In the genomic region with DNA sequence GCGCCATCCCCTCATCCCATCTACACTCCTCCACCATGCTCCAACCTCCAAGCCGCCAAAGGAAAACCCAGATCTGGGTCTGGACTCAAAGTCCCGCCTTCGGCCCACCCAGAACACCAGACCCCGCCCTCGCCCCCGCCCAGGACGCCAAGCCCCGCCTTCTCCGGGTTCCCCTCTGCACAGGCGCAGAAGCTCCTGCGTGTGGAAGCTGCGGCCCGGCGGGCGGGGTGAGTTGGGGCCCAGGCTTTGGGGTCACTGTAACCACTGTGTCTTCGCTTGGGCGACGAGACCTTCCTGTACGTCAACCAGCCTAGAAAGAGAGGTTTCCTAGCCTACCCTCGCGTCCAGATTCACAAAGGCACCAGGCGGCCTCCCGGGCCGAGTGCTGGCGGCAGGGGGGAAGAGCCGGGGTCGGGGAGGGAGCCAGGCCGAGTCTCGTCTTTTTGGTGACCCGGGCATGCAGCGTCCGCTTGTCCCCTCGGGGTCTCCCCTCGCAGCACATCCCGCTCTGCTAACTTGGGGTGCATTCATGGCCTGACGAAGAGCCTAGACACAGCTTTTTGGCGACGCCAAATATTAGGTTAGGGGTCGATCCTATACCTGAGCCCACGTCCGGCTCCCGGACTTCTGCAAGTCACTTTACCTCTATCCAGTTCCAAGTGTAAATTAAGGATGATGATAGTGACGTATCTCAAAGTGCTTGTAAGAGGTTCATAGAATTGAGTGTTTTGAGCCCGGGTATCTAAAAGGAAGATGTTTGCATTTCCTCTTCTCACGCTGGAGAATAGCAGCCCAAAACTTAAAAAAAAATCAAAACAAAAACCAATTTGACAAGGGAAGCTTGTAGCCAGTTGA, we compare ENCODE assay signal across 8 mouse cellular contexts. TPM values are rescaled to one million over a fixed set of nuclear protein-coding genes. Genes with fewer than 3 reads are reported as not detected.
DNase-seq lines count a peak whose midpoint lies in the region; ATAC-seq lines count a peak whose summit lies in the region.

No protein-coding gene starts in this region.

- no peaks in the 10 kb centered on the region for H3K27me3 ChIP-seq in heart, embryonic 14.5 days (ENCODE audit: control insufficient read depth, insufficient read depth, low read length)
- no peaks in the 10 kb centered on the region for H3K27me3 ChIP-seq in liver, embryonic 12.5 days (replicated peaks)
- H3K27me3 ChIP-seq in stomach, embryonic 14.5 days (ENCODE audit: control insufficient read depth, insufficient read depth, low read length): no peaks in the 10 kb centered on the region

- H3K27ac ChIP-seq in heart, embryonic 14.5 days (replicated peaks in 1 of 2; ENCODE audit: control insufficient read depth in 1 of 2, insufficient read depth in 1 of 2, low read depth in 2 of 2, low read length in 2 of 2): peak overlapping the region in 1 of 2 experiments; percentile 66; a peak in 2 of 4 replicates
- H3K27ac ChIP-seq in liver, embryonic 12.5 days: peak overlapping the region; percentile 94
- H3K27ac ChIP-seq in stomach, embryonic 14.5 days (ENCODE audit: low read length): no peak overlapping the region

- H3K9ac ChIP-seq in heart, embryonic 14.5 days (ENCODE audit: low read length): peak overlapping the region; percentile 91
- H3K9ac ChIP-seq in liver, embryonic 12.5 days: peak overlapping the region; percentile 98
- peak overlapping the region; percentile 73 for H3K9ac ChIP-seq in stomach, embryonic 14.5 days (replicated peaks; ENCODE audit: low read depth, low read length)

- H3K36me3 ChIP-seq in heart, embryonic 14.5 days (ENCODE audit: control insufficient read depth, insufficient read depth, low read length): peaks cover 17% of the 10 kb centered on the region
- H3K36me3 ChIP-seq in liver, embryonic 12.5 days: peaks cover 8% of the 10 kb centered on the region
- peaks cover 2% of the 10 kb centered on the region; the same call in 1 of the 2 replicates for H3K36me3 ChIP-seq in stomach, embryonic 14.5 days (ENCODE audit: control insufficient read depth, insufficient read depth, low read length)

- DNase-seq in CD8-positive naive resting alpha-beta T cell, adult 2 months (ENCODE audit: low read depth in 2 of 2, low spot score in 2 of 2): peak; percentile 84 to 91
- peak; percentile 77 for DNase-seq in c-Kit-positive CD71-negative TER-119-negative erythroid progenitor cells, embryonic 14.5 days (ENCODE audit: low read depth)
- peak; percentile 62 for DNase-seq in fibroblast of lung, adult 2 months (ENCODE audit: low read depth)
- DNase-seq in kidney, postnatal 14 days: peak; percentile 95
- DNase-seq in natural killer cell, adult 2 months (ENCODE audit: low spot score in 2 of 2): peak; percentile 91 to 92

- H3K4me1 ChIP-seq in heart, embryonic 14.5 days (ENCODE audit: control insufficient read depth in 2 of 2, insufficient read depth in 2 of 2, low read length in 2 of 2): peaks cover 0 to 7% of the 10 kb centered on the region in 2 experiments; a peak in 1 of 4 replicates
- peaks cover 44% of the 10 kb centered on the region for H3K4me1 ChIP-seq in liver, embryonic 12.5 days
- peaks cover 5% of the 10 kb centered on the region; the same call in 1 of the 2 replicates for H3K4me1 ChIP-seq in stomach, embryonic 14.5 days (ENCODE audit: control insufficient read depth, insufficient read depth, low read length)

- under 1% methylated on average over 46 of the region's 46 CpGs for WGBS in heart, embryonic 14.5 days
- WGBS in liver, embryonic 12.5 days (ENCODE audit: insufficient replicate concordance): under 1% methylated on average over 46 of the region's 46 CpGs
- WGBS in stomach, embryonic 14.5 days: 0% methylated on average over 46 of the region's 46 CpGs

- peak overlapping the region; percentile 87 for H3K4me2 ChIP-seq in heart, embryonic 14.5 days (ENCODE audit: low read length)
- peak overlapping the region; percentile 72 for H3K4me2 ChIP-seq in liver, embryonic 12.5 days
- H3K4me2 ChIP-seq in stomach, embryonic 14.5 days (replicated peaks; ENCODE audit: low read depth, low read length): peak overlapping the region; percentile 67

- peak; percentile 96 for ATAC-seq in heart, embryonic 14.5 days (ENCODE audit: insufficient number of reproducible peaks, insufficient read depth, low FRiP score, low read depth)
- peak; percentile 92 for ATAC-seq in liver, embryonic 12.5 days
- ATAC-seq in stomach, embryonic 14.5 days (ENCODE audit: insufficient number of reproducible peaks, insufficient read depth, low FRiP score, low read depth): peak; percentile 97

- no peaks in the 10 kb centered on the region for H3K9me3 ChIP-seq in heart, embryonic 14.5 days (ENCODE audit: control insufficient read depth, low read length)
- H3K9me3 ChIP-seq in liver, embryonic 12.5 days (replicated peaks): no peaks in the 10 kb centered on the region
- no peaks in the 10 kb centered on the region for H3K9me3 ChIP-seq in stomach, embryonic 14.5 days (ENCODE audit: control insufficient read depth, low read depth, low read length)

- peak overlapping the region; percentile 80 to 90 for H3K4me3 ChIP-seq in heart, embryonic 14.5 days (ENCODE audit: control insufficient read depth in 1 of 2, insufficient read depth in 1 of 2, low read depth in 1 of 2, low read length in 2 of 2)
- H3K4me3 ChIP-seq in liver, embryonic 12.5 days: peak overlapping the region; percentile 92
- H3K4me3 ChIP-seq in stomach, embryonic 14.5 days (ENCODE audit: low read depth, low read length): peak overlapping the region; percentile 67

RNA-seq across cellular contexts. Expression of a gene that starts 9.3 kb away (rescaled TPM):
- polyA plus RNA-seq in heart, embryonic 14.5 days (2014; fragmentation: Nextera tagmentation; extraction: Ambion mirVana): 18.5 and 19.1 TPM in 2 replicates
- 19.5 and 20.6 TPM in 2 replicates for polyA plus RNA-seq in liver, embryonic 12.5 days (2016; fragmentation: Nextera tagmentation; extraction: Ambion mirVana)
- 15.6 and 17.8 TPM in 2 replicates for polyA plus RNA-seq in stomach, embryonic 14.5 days (2014; fragmentation: Nextera tagmentation; extraction: Ambion mirVana)

RNA-seq across cellular contexts. Expression of a gene that starts 9.4 kb away (rescaled TPM):
- polyA plus RNA-seq in heart, embryonic 14.5 days (2014; fragmentation: Nextera tagmentation; extraction: Ambion mirVana): 6.9 and 11.2 TPM in 2 replicates
- polyA plus RNA-seq in liver, embryonic 12.5 days (2016; fragmentation: Nextera tagmentation; extraction: Ambion mirVana): 17.3 and 21.3 TPM in 2 replicates
- 13.2 and 15.0 TPM in 2 replicates for polyA plus RNA-seq in stomach, embryonic 14.5 days (2014; fragmentation: Nextera tagmentation; extraction: Ambion mirVana)

RNA-seq across cellular contexts. Expression of a gene that starts 48.8 kb away (rescaled TPM):
- 24.2 and 29.5 TPM in 2 replicates for polyA plus RNA-seq in heart, embryonic 14.5 days (2014; fragmentation: Nextera tagmentation; extraction: Ambion mirVana)
- polyA plus RNA-seq in liver, embryonic 12.5 days (2016; fragmentation: Nextera tagmentation; extraction: Ambion mirVana): 27.1 and 29.1 TPM in 2 replicates
- 46.7 and 49.7 TPM in 2 replicates for polyA plus RNA-seq in stomach, embryonic 14.5 days (2014; fragmentation: Nextera tagmentation; extraction: Ambion mirVana)
